In the genomic region with DNA sequence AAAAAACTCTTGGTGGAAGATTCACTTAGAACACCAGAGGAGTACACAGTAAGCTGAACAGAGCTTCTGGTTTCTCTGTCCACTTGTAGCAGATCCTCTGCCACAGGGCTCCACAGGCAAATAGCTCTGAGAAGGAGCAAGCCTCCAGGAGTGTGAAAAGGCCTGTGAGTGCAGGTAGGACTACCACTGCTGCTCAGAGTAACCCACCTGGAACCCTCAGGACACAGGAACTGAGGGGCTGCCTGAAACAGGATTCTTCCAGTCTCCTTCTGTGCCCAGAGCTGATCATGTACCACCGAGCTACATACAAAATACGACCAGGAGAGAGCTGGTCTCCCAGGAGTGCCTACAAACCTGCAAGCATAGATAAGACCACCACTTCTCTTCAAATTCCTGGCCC, we compare ENCODE assay signal across 10 mouse cellular contexts. TPM values are rescaled to one million over a fixed set of nuclear protein-coding genes. Genes with fewer than 3 reads are reported as not detected.
A peak's percentile ranks its signal among the peaks of the same experiment; 100 is the strongest.
DNase-seq lines count a peak whose midpoint lies in the region; ATAC-seq lines count a peak whose summit lies in the region.
"Had no signal": no experiment of that assay in that cellular context is flagged by ENCODE, and none has a peak within 500 bp of the region (broad histone marks: within the 10 kb centered on the region; RNA-seq: fewer than 3 reads in every experiment).

No protein-coding gene starts in this region.

- WGBS in heart, embryonic 13.5 days: 72% methylated on average over 2 of the region's 2 CpGs
- WGBS in midbrain, embryonic 11.5 days: 82% methylated on average over 2 of the region's 2 CpGs
- WGBS in midbrain, embryonic 10.5 days: 89% methylated on average over 2 of the region's 2 CpGs
- 85% methylated on average over 2 of the region's 2 CpGs for WGBS in hindbrain, embryonic 13.5 days
- WGBS in limb, embryonic 13.5 days: 79% methylated on average over 2 of the region's 2 CpGs

- no peak overlapping the region for H3K27ac ChIP-seq in heart, embryonic 13.5 days (replicated peaks)
- no peak overlapping the region for H3K27ac ChIP-seq in midbrain, embryonic 11.5 days (ENCODE audit: low read depth, low read length)
- no peak overlapping the region for H3K27ac ChIP-seq in midbrain, embryonic 10.5 days (replicated peaks)
- H3K27ac ChIP-seq in hindbrain, embryonic 13.5 days: no peak overlapping the region
- no peak overlapping the region for H3K27ac ChIP-seq in limb, embryonic 13.5 days
- H3K27ac ChIP-seq: forebrain, embryonic 12.5 days had no signal

- H3K36me3 ChIP-seq in heart, embryonic 13.5 days: no peaks in the 10 kb centered on the region
- H3K36me3 ChIP-seq in midbrain, embryonic 11.5 days (ENCODE audit: control insufficient read depth, insufficient read depth, low read length): no peaks in the 10 kb centered on the region
- no peaks in the 10 kb centered on the region for H3K36me3 ChIP-seq in midbrain, embryonic 10.5 days
- no peaks in the 10 kb centered on the region for H3K36me3 ChIP-seq in hindbrain, embryonic 13.5 days
- no peaks in the 10 kb centered on the region for H3K36me3 ChIP-seq in limb, embryonic 13.5 days
- H3K36me3 ChIP-seq: forebrain, embryonic 12.5 days had no signal

- DNase-seq in heart, adult 8-10 months (ENCODE audit: low spot score): no peak
- DNase-seq in midbrain, embryonic 11.5 days (ENCODE audit: low spot score, missing footprints): no peak
- DNase-seq in midbrain, embryonic 10.5 days (ENCODE audit: low spot score): no peak
- DNase-seq in cerebellum, postnatal 10 days: no peak
- no peak for DNase-seq in Muller cell, postnatal 12 days (ENCODE audit: inconsistent ontology term)
- DNase-seq: liver, postnatal 0 days had no signal

- H3K9ac ChIP-seq in heart, embryonic 13.5 days: no peak overlapping the region
- H3K9ac ChIP-seq in midbrain, embryonic 11.5 days (ENCODE audit: low read length): no peak overlapping the region
- H3K9ac ChIP-seq in hindbrain, embryonic 13.5 days: no peak overlapping the region
- no peak overlapping the region for H3K9ac ChIP-seq in limb, embryonic 13.5 days
- H3K9ac ChIP-seq: forebrain, embryonic 12.5 days; liver, postnatal 0 days had no signal

- peaks cover 6% of the 10 kb centered on the region; the same call in 1 of the 2 replicates for H3K4me1 ChIP-seq in heart, embryonic 13.5 days
- H3K4me1 ChIP-seq in midbrain, embryonic 11.5 days (ENCODE audit: control insufficient read depth, insufficient read depth, low read length): no peaks in the 10 kb centered on the region
- H3K4me1 ChIP-seq in midbrain, embryonic 10.5 days: no peaks in the 10 kb centered on the region
- no peaks in the 10 kb centered on the region for H3K4me1 ChIP-seq in hindbrain, embryonic 13.5 days (replicated peaks)
- no peaks in the 10 kb centered on the region for H3K4me1 ChIP-seq in limb, embryonic 13.5 days
- H3K4me1 ChIP-seq: forebrain, embryonic 12.5 days had no signal

- H3K4me3 ChIP-seq in heart, embryonic 13.5 days: no peak overlapping the region
- no peak overlapping the region for H3K4me3 ChIP-seq in midbrain, embryonic 11.5 days (ENCODE audit: low read depth, low read length)
- H3K4me3 ChIP-seq in midbrain, embryonic 10.5 days: no peak overlapping the region
- H3K4me3 ChIP-seq in hindbrain, embryonic 13.5 days: no peak overlapping the region
- no peak overlapping the region for H3K4me3 ChIP-seq in limb, embryonic 13.5 days
- H3K4me3 ChIP-seq: forebrain, embryonic 12.5 days had no signal

- H3K9me3 ChIP-seq in heart, embryonic 13.5 days: 0 out of 2 replicates have a peak, but pooled peaks cover under 1% of the 10 kb centered on the region
- no peaks in the 10 kb centered on the region for H3K9me3 ChIP-seq in midbrain, embryonic 11.5 days (ENCODE audit: control insufficient read depth, low read length)
- H3K9me3 ChIP-seq in midbrain, embryonic 10.5 days (replicated peaks): 0 out of 2 replicates have a peak, but pooled peaks cover 11% of the 10 kb centered on the region
- no peaks in the 10 kb centered on the region for H3K9me3 ChIP-seq in hindbrain, embryonic 13.5 days
- no peaks in the 10 kb centered on the region for H3K9me3 ChIP-seq in limb, embryonic 13.5 days
- H3K9me3 ChIP-seq: forebrain, embryonic 12.5 days had no signal

- no peaks in the 10 kb centered on the region for H3K27me3 ChIP-seq in heart, embryonic 13.5 days (replicated peaks)
- no peaks in the 10 kb centered on the region for H3K27me3 ChIP-seq in midbrain, embryonic 11.5 days (ENCODE audit: control insufficient read depth, insufficient read depth, low read length)
- no peaks in the 10 kb centered on the region for H3K27me3 ChIP-seq in midbrain, embryonic 10.5 days (ENCODE audit: low read depth, poor library complexity, severe bottlenecking)
- no peaks in the 10 kb centered on the region for H3K27me3 ChIP-seq in hindbrain, embryonic 13.5 days
- H3K27me3 ChIP-seq in limb, embryonic 13.5 days: no peaks in the 10 kb centered on the region
- H3K27me3 ChIP-seq: forebrain, embryonic 12.5 days had no signal

- no peak overlapping the region for H3K4me2 ChIP-seq in heart, embryonic 13.5 days
- H3K4me2 ChIP-seq in midbrain, embryonic 11.5 days: no peak overlapping the region
- no peak overlapping the region for H3K4me2 ChIP-seq in hindbrain, embryonic 13.5 days
- H3K4me2 ChIP-seq in limb, embryonic 13.5 days (replicated peaks): no peak overlapping the region
- H3K4me2 ChIP-seq: forebrain, embryonic 12.5 days had no signal

- 0 out of 2 replicates have a peak, but pooled peaks have one; percentile 27 for ATAC-seq in heart, embryonic 13.5 days (ENCODE audit: extremely low read depth, insufficient number of reproducible peaks, low FRiP score, low TSS enrichment)
- ATAC-seq in midbrain, embryonic 11.5 days (ENCODE audit: low FRiP score): peak; percentile 20; the same call in 1 of the 2 replicates
- peak; percentile 64; the same call in 1 of the 2 replicates for ATAC-seq in hindbrain, embryonic 13.5 days (ENCODE audit: low FRiP score)
- peak; percentile 49 for ATAC-seq in limb, embryonic 13.5 days (ENCODE audit: low FRiP score, low read depth)
- ATAC-seq: liver, postnatal 0 days had no signal

RNA-seq across cellular contexts. Expression of gene Hsf2, which starts 48.3 kb away (rescaled TPM):
- polyA plus RNA-seq in heart, embryonic 13.5 days (2015; fragmentation: Nextera tagmentation; extraction: Ambion mirVana): 23.8 and 26.8 TPM in 2 replicates
- total RNA-seq in heart, adult 8-10 months (2022): 10 to 100 TPM; 13.7 to 16.6 (median 15.1) TPM
- polyA plus RNA-seq in midbrain, embryonic 11.5 days (2014; fragmentation: Nextera tagmentation; extraction: Ambion mirVana): 83.3 and 86.8 TPM in 2 replicates
- polyA plus RNA-seq in midbrain, embryonic 10.5 days (2016; fragmentation: Nextera tagmentation; extraction: Ambion mirVana): 64.7 and 77.4 TPM in 2 replicates
- 68.3 and 71.5 TPM in 2 replicates for polyA plus RNA-seq in hindbrain, embryonic 13.5 days (2015; fragmentation: Nextera tagmentation; extraction: Ambion mirVana)
- polyA plus RNA-seq in limb, embryonic 13.5 days (2015; fragmentation: Nextera tagmentation; extraction: Ambion mirVana): 45.8 and 50.1 TPM in 2 replicates
